Mouse (Mus musculus) mouse trophoblast stem cell (cell line): ENCODE data around the gene Ino80d.

ENCODE experiments used
- in situ Hi-C, 2 experiments: fragments of 300-500 bp; cut with MseI, MboI; formaldehyde crosslinking; loops; 2 replicates in 1 of 2; 3 replicates in 1 of 2; pipeline ENCODE4 v1.15.1; 2025

Ino80d gene

GRCm38 (mm10) chr1:62914495-62914894, 200.0 kb downstream of the Ino80d start:
- in situ Hi-C loops = no loop called here

- in situ Hi-C loops = no loop called here
Observed at GRCm38 (mm10) chr1:62911426-62911825, 203.0 kb downstream of the Ino80d start.

- in situ Hi-C loops = no loop called here
Observed at GRCm38 (mm10) chr1:62909126-62909525, 205.3 kb downstream of the Ino80d start.

- in situ Hi-C loops = no loop called here
Observed at GRCm38 (mm10) chr1:62908508-62908907, 206.0 kb downstream of the Ino80d start.
